Mouse (Mus musculus) megakaryocyte, embryonic 14.5 days (primary cell): ENCODE results near the gene Kctd4. TPM values are rescaled to one million over a fixed set of nuclear protein-coding genes. Genes with fewer than 3 reads are reported as not detected.

ENCODE experiments used
- H3K27me3 ChIP-seq: replicated peaks from 2 replicates; pipeline ENCODE3; 2012; ENCODE audit warnings: inconsistent platforms
- H3K36me3 ChIP-seq: replicated peaks from 2 replicates; pipeline ENCODE3; 2012; ENCODE audit warnings: low read length, inconsistent platforms, mixed read lengths
- H3K4me1 ChIP-seq: 2 replicates; pipeline ENCODE4 v1.6.1; 2012; ENCODE audit warnings: inconsistent platforms
- H3K4me3 ChIP-seq: replicated peaks from 2 replicates; pipeline ENCODE3; 2012; ENCODE audit warnings: moderate library complexity, mild to moderate bottlenecking, inconsistent platforms
- H3K9me3 ChIP-seq: 2 replicates; pipeline ENCODE4 v1.6.1; 2012; ENCODE audit warnings: inconsistent platforms
- FLI1 ChIP-seq: IDR thresholded peaks from 2 replicates; pipeline ENCODE4 v1.6.1; 2012; ENCODE audit warnings: low read length, inconsistent platforms, mixed read lengths
- GATA1 ChIP-seq: IDR thresholded peaks from 3 replicates; pipeline ENCODE4 v1.6.1; 2012; ENCODE audit warnings: mixed read lengths, low read length, inconsistent platforms, borderline replicate concordance
- polyA plus RNA-seq: library from polyadenylated mRNA; stranded (reverse); fragments of >175 nt; gene quantifications from 2 replicates; pipeline ENCODE4 v1.2.3, GENCODE M21; 2012; ENCODE audit warnings: low replicate concordance; ENCODE audit not compliant: insufficient read depth

The Kctd4 gene
- polyA plus RNA-seq, 1 experiment = not detected

- peak within 1 kb of the TSS; percentile 97 for H3K4me3 ChIP-seq
- no peak for TF ChIP-seq GATA1
- TF ChIP-seq FLI1 = no peak; the same call in 1 of the 2 replicates
Measured at GRCm38 (mm10) chr14:76010102-76011061, 55.6 kb downstream of the Kctd4 start, which contains the start of gene Gtf2f2. Gene Gtf2f2 (minus strand): TSS chr14:76010865.

GRCm38 (mm10) chr14:76011062-76011457 is 56.3 kb downstream of the Kctd4 start:
- H3K4me3 ChIP-seq = peak overlapping the region; percentile 97
- H3K27me3 ChIP-seq = no peaks in the 10 kb centered on the region
- H3K36me3 ChIP-seq = peaks cover 10% of the 10 kb centered on the region
- peaks cover 31% of the 10 kb centered on the region for H3K4me1 ChIP-seq
- TF ChIP-seq GATA1 = no peak
- no peak for TF ChIP-seq FLI1
- no peaks in the 10 kb centered on the region for H3K9me3 ChIP-seq

More at GRCm38 (mm10) chr14:76010102-76011061, 55.6 kb downstream of the Kctd4 start, which contains the start of gene Gtf2f2:
- Histone ChIP-seq H3K4me1 (peaks cover 31% of the 10 kb centered on the region), H3K27me3 (no peaks in the 10 kb centered on the region), H3K36me3 (peaks cover 13% of the 10 kb centered on the region), H3K9me3 (no peaks in the 10 kb centered on the region)

- no peaks in the 10 kb centered on the region for H3K27me3 ChIP-seq
- peaks cover 11% of the 10 kb centered on the region for H3K9me3 ChIP-seq
- no peak overlapping the region for H3K4me3 ChIP-seq
- H3K4me1 ChIP-seq = peaks cover 17% of the 10 kb centered on the region
- no peaks in the 10 kb centered on the region for H3K36me3 ChIP-seq
- no peak for TF ChIP-seq FLI1
- no peak for TF ChIP-seq GATA1
Measured at GRCm38 (mm10) chr14:76014331-76014730, 59.5 kb downstream of the Kctd4 start.

Other genes with a start within 250 kb of the Kctd4 start
- gene Cog3, start 200.5 kb upstream of the Kctd4 start, polyA plus RNA-seq = 1.3 TPM in 1 of 2 replicates, not detected in the other
- gene Slc25a30, start 168.0 kb upstream of the Kctd4 start, polyA plus RNA-seq = 13.6 TPM in 1 of 2 replicates, not detected in the other
- 1,815 and 2,518 TPM in 2 replicates for gene Tpt1, start 109.9 kb upstream of the Kctd4 start, polyA plus RNA-seq
- gene Gtf2f2, start 55.9 kb downstream of the Kctd4 start, polyA plus RNA-seq = 2.0 and 8.3 TPM in 2 replicates
- 1.1 and 1.9 TPM in 2 replicates for gene Gpalpp1, start 155.8 kb downstream of the Kctd4 start, polyA plus RNA-seq
- 4.4 and 4.8 TPM in 2 replicates for gene Nufip1, start 155.9 kb downstream of the Kctd4 start, polyA plus RNA-seq